Mouse (Mus musculus): ENCODE results near the gene Fras1. TPM values are rescaled to one million over a fixed set of nuclear protein-coding genes. Genes with fewer than 3 reads are reported as not detected.

The Fras1 gene
- polyA plus RNA-seq, 1 experiment = 0.22 TPM

- TF ChIP-seq CTCF (IDR thresholded peaks at IDR 0.05; ENCODE audit: control insufficient read depth, insufficient read depth, insufficient replicate concordance, low read depth, low read length) = no peak
- TF ChIP-seq POLR2A (IDR thresholded peaks at IDR 0.05; ENCODE audit: control insufficient read depth, low read depth, low read length) = no peak
- Histone ChIP-seq H3K27me3 (ENCODE audit: control insufficient read depth, insufficient read depth, low read length) (no peaks in the 10 kb centered on the region), H3K27ac (ENCODE audit: control insufficient read depth, insufficient read depth, low read depth, low read length) (no peak overlapping the region), H3K36me3 (ENCODE audit: control insufficient read depth, insufficient read depth, low read length) (no peaks in the 10 kb centered on the region), H3K4me3 (ENCODE audit: control insufficient read depth, low read depth, low read length) (no peak overlapping the region), H3K4me1 (ENCODE audit: control insufficient read depth, insufficient read depth, low read length) (no peaks in the 10 kb centered on the region)
Observed at GRCm38 (mm10) chr5:96708515-96708914, 334.8 kb downstream of the Fras1 start.

- Histone ChIP-seq H3K27me3 (ENCODE audit: control insufficient read depth, insufficient read depth, low read length) (no peaks in the 10 kb centered on the region), H3K4me3 (ENCODE audit: control insufficient read depth, low read depth, low read length) (no peak overlapping the region), H3K36me3 (ENCODE audit: control insufficient read depth, insufficient read depth, low read length) (no peaks in the 10 kb centered on the region), H3K27ac (ENCODE audit: control insufficient read depth, insufficient read depth, low read depth, low read length) (no peak overlapping the region), H3K4me1 (ENCODE audit: control insufficient read depth, insufficient read depth, low read length) (no peaks in the 10 kb centered on the region)
- TF ChIP-seq POLR2A (IDR thresholded peaks at IDR 0.05; ENCODE audit: control insufficient read depth, low read depth, low read length) (no peak), CTCF (IDR thresholded peaks at IDR 0.05; ENCODE audit: control insufficient read depth, insufficient read depth, insufficient replicate concordance, low read depth, low read length) (no peak)
Observed at GRCm38 (mm10) chr5:96712089-96712684, 338.4 kb downstream of the Fras1 start.

- TF ChIP-seq CTCF (IDR thresholded peaks at IDR 0.05; ENCODE audit: control insufficient read depth, insufficient read depth, insufficient replicate concordance, low read depth, low read length) (no peak), POLR2A (IDR thresholded peaks at IDR 0.05; ENCODE audit: control insufficient read depth, low read depth, low read length) (no peak)
- H3K4me3 ChIP-seq (ENCODE audit: control insufficient read depth, low read depth, low read length) = no peak overlapping the region
- H3K4me1 ChIP-seq (ENCODE audit: control insufficient read depth, insufficient read depth, low read length) = no peaks in the 10 kb centered on the region
- H3K27ac ChIP-seq (ENCODE audit: control insufficient read depth, insufficient read depth, low read depth, low read length) = no peak overlapping the region
- no peaks in the 10 kb centered on the region for H3K27me3 ChIP-seq (ENCODE audit: control insufficient read depth, insufficient read depth, low read length)
- H3K36me3 ChIP-seq (ENCODE audit: control insufficient read depth, insufficient read depth, low read length) = no peaks in the 10 kb centered on the region
Observed at GRCm38 (mm10) chr5:96712799-96713198, 339.0 kb downstream of the Fras1 start.

- Histone ChIP-seq H3K4me1 (ENCODE audit: control insufficient read depth, insufficient read depth, low read length) (no peaks in the 10 kb centered on the region), H3K36me3 (ENCODE audit: control insufficient read depth, insufficient read depth, low read length) (no peaks in the 10 kb centered on the region), H3K27ac (ENCODE audit: control insufficient read depth, insufficient read depth, low read depth, low read length) (no peak overlapping the region), H3K4me3 (ENCODE audit: control insufficient read depth, low read depth, low read length) (no peak overlapping the region), H3K27me3 (ENCODE audit: control insufficient read depth, insufficient read depth, low read length) (no peaks in the 10 kb centered on the region)
- TF ChIP-seq CTCF (IDR thresholded peaks at IDR 0.05; ENCODE audit: control insufficient read depth, insufficient read depth, insufficient replicate concordance, low read depth, low read length) = no peak
- TF ChIP-seq POLR2A (IDR thresholded peaks at IDR 0.05; ENCODE audit: control insufficient read depth, low read depth, low read length) = no peak
Observed at GRCm38 (mm10) chr5:96716273-96717034, 342.7 kb downstream of the Fras1 start.

- TF ChIP-seq CTCF (IDR thresholded peaks at IDR 0.05; ENCODE audit: control insufficient read depth, insufficient read depth, insufficient replicate concordance, low read depth, low read length) = no peak
- no peak for TF ChIP-seq POLR2A (IDR thresholded peaks at IDR 0.05; ENCODE audit: control insufficient read depth, low read depth, low read length)
- Histone ChIP-seq H3K27me3 (ENCODE audit: control insufficient read depth, insufficient read depth, low read length) (no peaks in the 10 kb centered on the region), H3K36me3 (ENCODE audit: control insufficient read depth, insufficient read depth, low read length) (no peaks in the 10 kb centered on the region), H3K27ac (ENCODE audit: control insufficient read depth, insufficient read depth, low read depth, low read length) (no peak overlapping the region), H3K4me3 (ENCODE audit: control insufficient read depth, low read depth, low read length) (no peak overlapping the region), H3K4me1 (ENCODE audit: control insufficient read depth, insufficient read depth, low read length) (no peaks in the 10 kb centered on the region)
Observed at GRCm38 (mm10) chr5:96717690-96718089, 343.9 kb downstream of the Fras1 start.

- Histone ChIP-seq H3K27me3 (ENCODE audit: control insufficient read depth, insufficient read depth, low read length) (no peaks in the 10 kb centered on the region), H3K27ac (ENCODE audit: control insufficient read depth, insufficient read depth, low read depth, low read length) (no peak overlapping the region), H3K4me1 (ENCODE audit: control insufficient read depth, insufficient read depth, low read length) (no peaks in the 10 kb centered on the region), H3K4me3 (ENCODE audit: control insufficient read depth, low read depth, low read length) (no peak overlapping the region), H3K36me3 (ENCODE audit: control insufficient read depth, insufficient read depth, low read length) (no peaks in the 10 kb centered on the region)
- TF ChIP-seq CTCF (IDR thresholded peaks at IDR 0.05; ENCODE audit: control insufficient read depth, insufficient read depth, insufficient replicate concordance, low read depth, low read length) = no peak
- TF ChIP-seq POLR2A (IDR thresholded peaks at IDR 0.05; ENCODE audit: control insufficient read depth, low read depth, low read length) = no peak
Observed at GRCm38 (mm10) chr5:96718601-96719000, 344.8 kb downstream of the Fras1 start.

- TF ChIP-seq CTCF (IDR thresholded peaks at IDR 0.05; ENCODE audit: control insufficient read depth, insufficient read depth, insufficient replicate concordance, low read depth, low read length) (no peak), POLR2A (IDR thresholded peaks at IDR 0.05; ENCODE audit: control insufficient read depth, low read depth, low read length) (no peak)
- Histone ChIP-seq H3K27ac (ENCODE audit: control insufficient read depth, insufficient read depth, low read depth, low read length) (no peak overlapping the region), H3K4me3 (ENCODE audit: control insufficient read depth, low read depth, low read length) (no peak overlapping the region), H3K36me3 (ENCODE audit: control insufficient read depth, insufficient read depth, low read length) (no peaks in the 10 kb centered on the region), H3K27me3 (ENCODE audit: control insufficient read depth, insufficient read depth, low read length) (no peaks in the 10 kb centered on the region), H3K4me1 (ENCODE audit: control insufficient read depth, insufficient read depth, low read length) (no peaks in the 10 kb centered on the region)
Observed at GRCm38 (mm10) chr5:96719221-96719620, 345.5 kb downstream of the Fras1 start.

All from testis, adult 2 months (tissue).